Mouse (Mus musculus): ENCODE data around the gene Prim1.
"Not testable (repeated sequence)": the region's sequence is repeated elsewhere in the genome, so short reads cannot be mapped to it uniquely, and the experiment has no call there.

The Prim1 gene

GRCm38 (mm10) chr10:128039167-128039566, 24.2 kb downstream of the Prim1 start:
- DNase-seq = no peak

DNA sequence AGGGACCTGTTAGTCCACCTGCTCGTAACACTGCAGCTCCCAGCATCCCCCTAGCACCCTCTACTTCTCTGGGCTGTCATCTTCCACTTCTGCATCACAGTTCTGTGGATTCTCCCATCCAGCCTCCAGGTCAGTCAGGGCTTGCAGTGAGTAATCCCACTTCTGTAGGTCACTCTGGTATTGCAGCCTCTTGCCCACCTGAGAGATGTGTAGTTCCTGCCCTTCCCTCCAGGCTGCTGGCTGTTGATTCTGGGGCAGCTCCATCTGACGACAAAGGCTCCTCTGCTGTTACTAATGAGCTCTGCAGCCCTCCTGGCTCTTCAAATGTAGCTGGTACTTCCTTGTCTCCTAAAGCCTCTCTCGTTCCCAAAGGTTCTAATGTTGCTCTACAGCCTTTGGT, 24.9 kb downstream of the Prim1 start:
- no peak for DNase-seq

DNA sequence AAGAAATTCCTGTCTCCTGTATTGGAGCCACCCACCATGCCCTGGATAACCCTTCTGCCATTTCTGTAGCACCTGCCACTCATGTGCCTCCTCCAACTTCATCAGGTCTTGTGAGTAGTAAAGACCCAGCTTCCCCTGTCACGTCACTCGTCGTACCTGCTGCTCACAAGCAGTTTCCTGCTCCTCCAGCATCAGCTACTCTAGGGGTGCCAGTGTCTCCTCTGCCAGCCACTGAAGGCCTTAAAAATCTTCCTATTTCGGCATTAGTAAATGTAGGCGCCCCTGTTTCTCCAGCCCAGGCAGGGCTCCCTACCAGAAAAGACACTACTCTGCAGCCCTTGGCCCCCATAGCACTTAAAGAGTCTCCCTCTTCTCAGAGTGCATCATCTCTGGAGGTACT, 25.3 kb downstream of the Prim1 start:
- DNase-seq = no peak

- DNase-seq = no peak
Measured at GRCm38 (mm10) chr10:128041636-128042035, 26.7 kb downstream of the Prim1 start.

GRCm38 (mm10) chr10:128042466-128042865, 27.5 kb downstream of the Prim1 start:
- DNase-seq = no peak

DNA sequence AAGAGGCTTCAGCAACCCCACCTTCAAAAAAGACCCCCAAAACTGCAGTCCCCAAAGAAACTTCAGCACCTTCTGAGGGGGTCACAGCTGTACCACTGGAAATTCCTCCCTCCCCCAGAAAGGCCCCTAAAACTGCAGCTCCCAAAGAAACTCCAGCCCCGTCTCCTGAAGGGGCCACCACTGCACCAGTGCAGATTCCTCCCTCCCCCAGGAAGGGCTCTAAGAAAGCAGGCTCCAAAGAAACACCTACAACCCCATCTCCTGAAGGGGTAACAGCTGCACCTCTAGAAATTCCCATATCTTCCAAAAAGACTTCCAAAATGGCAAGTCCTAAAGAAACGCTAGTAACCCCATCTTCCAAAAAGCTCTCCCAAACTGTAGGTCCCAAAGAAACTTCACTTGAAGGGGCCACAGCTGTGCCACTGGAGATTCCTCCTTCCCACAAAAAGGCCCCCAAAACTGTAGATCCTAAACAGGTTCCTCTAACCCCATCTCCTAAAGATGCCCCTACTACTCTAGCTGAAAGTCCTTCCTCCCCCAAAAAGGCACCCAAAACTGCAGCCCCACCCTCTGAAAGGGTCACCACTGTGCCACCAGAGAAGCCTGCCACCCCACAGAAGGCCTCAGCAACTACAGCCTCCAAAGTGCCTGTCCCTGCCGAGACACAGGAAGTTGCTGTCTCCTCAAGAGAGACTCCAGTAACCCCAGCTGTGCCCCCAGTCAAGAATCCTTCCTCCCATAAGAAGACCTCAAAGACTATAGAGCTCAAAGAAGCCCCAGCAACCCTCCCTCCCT, 28.3 kb downstream of the Prim1 start:
- no peak for DNase-seq

GRCm38 (mm10) chr10:128048157-128048556, 33.2 kb downstream of the Prim1 start:
- DNase-seq = no peak

DNA sequence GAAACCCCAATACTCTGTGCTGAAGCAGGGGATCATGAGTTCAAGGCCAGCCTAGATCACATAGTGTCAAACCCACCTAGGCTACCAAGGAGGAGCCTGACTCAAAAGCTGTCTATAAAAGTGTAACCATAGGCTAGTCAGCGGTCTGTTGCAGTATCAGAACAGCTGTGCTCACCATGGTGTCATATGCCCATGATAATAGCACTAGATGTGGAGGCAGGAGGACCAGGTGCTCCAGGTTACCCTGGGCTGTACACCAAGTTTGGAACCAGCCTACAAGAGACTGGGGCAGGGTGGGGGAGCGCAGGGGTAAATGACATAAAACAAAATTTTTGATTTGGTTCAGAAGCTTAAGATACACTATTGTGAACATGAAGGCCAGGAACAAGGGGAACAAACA, 34.8 kb downstream of the Prim1 start:
- DNase-seq = no peak

DNA sequence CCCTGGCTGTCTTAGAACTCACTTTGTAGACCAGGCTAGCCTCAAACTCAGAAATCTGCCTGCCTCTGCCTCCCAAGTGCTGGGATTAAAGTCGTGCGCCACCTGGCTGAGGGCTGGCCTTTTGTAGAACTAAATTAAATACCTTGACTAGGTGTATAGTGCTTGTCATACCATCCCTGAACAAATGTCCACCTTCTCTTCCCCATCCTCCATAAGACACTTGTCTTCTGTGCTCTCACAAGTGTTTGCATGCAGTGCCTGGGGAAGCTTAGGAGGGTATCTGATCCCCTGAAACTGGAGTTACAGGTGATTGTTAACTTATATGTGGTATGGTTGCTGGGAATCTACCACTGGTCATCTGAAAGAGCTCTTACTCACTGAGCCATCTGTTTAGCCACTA, 35.4 kb downstream of the Prim1 start:
- DNase-seq = no peak

GRCm38 (mm10) chr10:128051589-128051988, 36.6 kb downstream of the Prim1 start:
- DNase-seq = no peak

- DNase-seq = not testable (repeated sequence)
Measured at GRCm38 (mm10) chr10:128052136-128052535, 37.2 kb downstream of the Prim1 start.

- no peak for DNase-seq
Measured at GRCm38 (mm10) chr10:128053001-128053400, 38.0 kb downstream of the Prim1 start.

- no peak for DNase-seq
Measured at GRCm38 (mm10) chr10:128058184-128058583, 43.2 kb downstream of the Prim1 start.

DNA sequence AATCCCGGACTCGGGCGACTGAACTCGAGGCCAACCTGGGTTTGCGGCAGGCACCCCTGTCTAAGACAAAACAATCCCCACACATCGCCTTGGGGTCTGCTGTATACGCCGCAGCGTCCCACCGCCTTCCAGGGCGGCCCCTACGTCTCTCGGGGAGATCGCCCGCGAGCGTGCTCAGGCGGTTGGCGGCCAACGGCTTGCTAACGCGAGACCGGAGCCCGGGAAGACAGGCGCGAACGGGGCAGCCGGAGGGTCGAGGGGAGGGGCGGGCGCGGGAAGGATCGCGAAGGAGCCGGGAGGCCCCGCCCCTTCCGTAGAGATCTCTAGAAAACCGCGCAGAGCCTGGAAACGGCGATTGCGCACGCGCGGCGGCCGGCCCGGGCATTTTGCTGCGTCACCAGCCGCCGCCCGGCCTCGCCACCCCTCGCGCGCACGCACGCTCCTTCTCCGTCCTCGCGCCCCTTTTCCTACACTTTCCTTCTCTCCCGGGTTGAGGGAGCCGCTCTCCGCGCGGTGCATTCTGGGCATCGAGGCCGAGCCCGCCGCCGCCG, 43.7 kb downstream of the Prim1 start, which contains the start of gene Ptges3:
Gene Ptges3, plus strand, starts transcription at position 354 of the 551 bp plus-strand sequence.
- DNase-seq = peak; percentile 99

GRCm38 (mm10) chr10:128059207-128059981, 44.4 kb downstream of the Prim1 start:
- DNase-seq = peak; percentile 70

- no peak for DNase-seq
Measured at GRCm38 (mm10) chr10:128061109-128061508, 46.1 kb downstream of the Prim1 start.

DNA sequence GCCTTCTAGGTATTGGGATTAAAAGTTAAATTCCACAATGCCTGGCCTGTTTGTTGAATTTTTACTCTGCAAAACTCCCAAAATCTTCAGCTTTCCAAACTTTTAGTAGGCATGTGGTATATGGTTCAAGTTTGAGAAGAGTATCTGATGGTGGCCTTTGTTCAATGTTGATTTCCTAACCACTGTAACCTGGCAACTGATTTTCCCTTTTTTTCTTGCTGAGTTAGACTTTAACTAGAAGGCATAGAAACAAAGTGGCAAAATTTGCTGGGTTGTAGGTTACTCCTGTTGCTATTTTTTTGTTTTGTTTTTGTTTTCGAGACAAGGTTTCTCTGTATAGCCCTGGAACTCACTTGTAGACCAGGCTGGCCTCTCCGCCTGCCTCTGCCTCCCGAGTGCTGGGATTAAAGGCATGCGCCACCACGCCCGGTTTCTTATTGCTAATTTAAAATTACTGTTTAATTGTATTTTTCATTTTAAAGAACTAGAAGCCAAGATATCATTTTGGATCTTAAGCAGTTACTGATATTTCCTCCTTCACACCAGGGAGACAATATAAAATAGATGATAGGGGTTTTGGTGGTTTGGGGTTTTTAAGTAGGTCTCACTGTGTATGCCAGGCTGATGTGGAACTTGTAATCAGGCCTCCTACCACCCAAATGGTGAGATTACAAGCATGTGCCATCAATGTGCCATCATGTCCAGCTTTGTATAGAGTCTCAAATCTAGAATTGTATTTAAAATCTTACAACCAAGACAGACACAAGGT, 47.4 kb downstream of the Prim1 start:
- no peak for DNase-seq

DNA sequence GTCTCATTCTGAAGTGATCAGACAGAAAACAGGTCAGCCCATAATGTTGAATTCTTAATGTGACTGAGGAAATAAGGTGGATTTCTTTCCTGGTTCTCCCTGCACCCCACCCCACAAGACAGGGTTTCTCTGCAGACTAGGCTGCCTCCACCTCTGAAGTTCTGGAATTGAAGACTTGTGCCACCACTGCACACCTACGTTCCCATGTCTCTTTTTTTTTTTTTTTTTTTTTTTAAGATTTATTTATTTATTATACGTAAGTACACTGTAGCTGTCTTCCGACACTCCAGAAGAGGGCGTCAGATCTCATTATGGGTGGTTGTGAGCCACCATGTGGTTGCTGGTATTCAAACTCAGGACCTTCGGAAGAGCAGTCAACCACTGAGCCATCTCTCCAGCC, 51.1 kb downstream of the Prim1 start:
- no peak for DNase-seq

- DNase-seq = no peak
Measured at GRCm38 (mm10) chr10:128069201-128069600, 54.2 kb downstream of the Prim1 start.

GRCm38 (mm10) chr10:128070432-128070831, 55.5 kb downstream of the Prim1 start:
- DNase-seq = not testable (repeated sequence)

DNA sequence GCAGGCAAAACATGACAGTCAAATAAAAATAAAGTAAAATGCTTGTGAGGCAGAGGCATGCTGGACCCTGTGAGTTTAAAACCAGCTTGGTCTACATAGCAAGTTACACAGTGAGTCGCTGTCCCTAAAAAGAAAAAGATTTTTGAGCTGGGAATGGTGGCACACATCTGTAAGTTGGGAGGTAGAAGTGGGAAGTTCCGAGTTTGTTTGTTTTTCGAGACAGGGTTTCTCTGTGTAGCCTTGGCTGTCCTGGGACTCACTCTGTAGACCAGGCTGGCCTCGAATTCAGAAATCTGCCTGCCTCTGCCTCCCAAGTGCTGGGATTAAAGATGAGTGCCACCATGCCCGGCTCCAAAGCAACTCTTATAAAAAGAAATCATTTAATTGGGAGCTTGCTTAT, 63.3 kb downstream of the Prim1 start:
- DNase-seq = not testable (repeated sequence)
